Mouse (Mus musculus): ENCODE data around the gene Arhgap5. TPM values are rescaled to one million over a fixed set of nuclear protein-coding genes. Genes with fewer than 3 reads are reported as not detected.
A peak's percentile ranks its signal among the peaks of the same experiment; 100 is the strongest.
"Not testable (repeated sequence)": the region's sequence is repeated elsewhere in the genome, so short reads cannot be mapped to it uniquely, and the experiment has no call there.

Arhgap5 gene
- polyA plus RNA-seq, 1 experiment from 2014 or later, result 39.7 TPM

DNA sequence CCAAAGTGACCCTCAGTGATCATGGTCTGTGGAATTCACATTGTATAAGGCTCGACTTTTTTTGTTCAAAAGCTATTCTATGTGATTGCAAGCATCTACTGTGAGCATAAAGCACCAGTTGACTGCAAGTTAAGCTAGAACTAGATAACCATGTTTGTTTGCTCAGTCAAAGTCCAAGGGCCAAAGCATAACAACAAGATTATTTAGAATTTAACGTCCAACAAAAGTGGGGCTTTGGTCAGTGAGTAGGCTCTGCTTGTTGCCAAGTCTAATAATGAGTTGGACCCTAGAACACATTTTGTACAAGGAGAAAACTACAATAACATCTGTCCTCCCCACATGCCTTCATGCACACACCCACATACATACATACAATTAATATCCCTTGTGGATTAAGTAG is 69.6 kb downstream of the Arhgap5 start:
- WGBS, result 95% methylated on average over 2 of the region's 2 CpGs
- Histone ChIP-seq H3K36me3 (ENCODE audit: control insufficient read depth, insufficient read depth, low read length) (no peaks in the 10 kb centered on the region), H3K4me2 (ENCODE audit: low read length) (no peak overlapping the region), H3K9ac (ENCODE audit: low read length) (no peak overlapping the region), H3K4me1 (ENCODE audit: control insufficient read depth, insufficient read depth, low read length) (no peaks in the 10 kb centered on the region), H3K27ac (ENCODE audit: low read depth, low read length) (no peak overlapping the region), H3K9me3 (replicated peaks; ENCODE audit: control insufficient read depth, low read length) (no peaks in the 10 kb centered on the region), H3K4me3 (ENCODE audit: low read depth, low read length) (no peak overlapping the region), H3K27me3 (replicated peaks; ENCODE audit: control insufficient read depth, insufficient read depth, low read length) (no peaks in the 10 kb centered on the region)
- ATAC-seq (no peak), DNase-seq (ENCODE audit: low spot score) (no peak)

DNA sequence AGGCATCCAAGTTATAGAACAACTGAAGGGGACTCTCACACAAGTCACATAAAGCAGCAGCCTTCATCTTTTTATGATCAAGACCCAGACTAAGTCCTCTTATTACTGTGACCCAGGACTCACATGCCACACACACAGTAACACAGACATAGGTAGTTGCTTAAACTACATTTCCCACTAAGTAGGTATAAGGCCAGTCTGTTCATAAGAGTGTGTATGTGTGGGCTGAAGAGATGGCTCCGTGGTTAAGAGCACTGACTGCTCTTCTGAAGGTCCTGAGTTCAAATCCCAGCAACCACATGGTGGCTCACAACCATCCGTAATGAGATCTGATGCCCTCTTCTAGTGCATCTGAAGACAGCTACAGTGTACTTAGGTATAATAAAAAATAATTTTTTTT is 82.7 kb downstream of the Arhgap5 start:
- H3K9me3 ChIP-seq (replicated peaks; ENCODE audit: control insufficient read depth, low read length); H3K4me1 ChIP-seq (ENCODE audit: control insufficient read depth, insufficient read depth, low read length); H3K27ac ChIP-seq (ENCODE audit: low read depth, low read length); DNase-seq (ENCODE audit: low spot score); H3K9ac ChIP-seq (ENCODE audit: low read length); H3K4me2 ChIP-seq (ENCODE audit: low read length); H3K27me3 ChIP-seq (replicated peaks; ENCODE audit: control insufficient read depth, insufficient read depth, low read length); ATAC-seq; H3K4me3 ChIP-seq (ENCODE audit: low read depth, low read length); H3K36me3 ChIP-seq (ENCODE audit: control insufficient read depth, insufficient read depth, low read length): not testable (repeated sequence)
- 85% methylated on average over 2 of the region's 2 CpGs for WGBS

DNA sequence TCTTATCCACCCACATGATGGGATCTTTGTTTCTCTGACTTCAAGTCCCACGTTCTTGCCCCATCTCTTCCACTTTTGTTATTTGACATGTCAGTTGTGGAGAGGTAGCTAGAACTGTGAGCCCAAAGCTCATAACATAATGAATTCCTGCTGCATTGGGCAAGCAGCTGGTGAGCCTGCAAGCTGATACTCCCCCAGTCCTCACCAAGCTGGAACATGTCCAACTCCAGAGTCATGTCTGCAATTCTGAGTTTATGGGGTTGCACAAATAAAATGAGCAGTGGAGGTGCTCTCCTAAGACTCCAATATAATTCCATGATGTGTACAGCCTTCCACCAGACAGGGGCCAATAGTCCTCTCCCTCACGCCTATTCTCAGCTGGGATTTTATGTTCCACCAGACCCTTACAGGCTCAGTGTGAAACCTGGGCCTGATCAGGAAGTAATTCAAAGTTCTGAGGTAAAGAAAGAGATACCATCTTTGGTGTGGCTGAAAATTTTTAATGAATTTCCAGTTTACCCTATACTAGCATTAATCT is 83.8 kb downstream of the Arhgap5 start:
- Histone ChIP-seq H3K27ac (ENCODE audit: low read depth, low read length) (no peak overlapping the region), H3K4me1 (ENCODE audit: control insufficient read depth, insufficient read depth, low read length) (no peaks in the 10 kb centered on the region), H3K4me2 (ENCODE audit: low read length) (no peak overlapping the region), H3K4me3 (ENCODE audit: low read depth, low read length) (no peak overlapping the region), H3K9me3 (replicated peaks; ENCODE audit: control insufficient read depth, low read length) (no peaks in the 10 kb centered on the region), H3K36me3 (ENCODE audit: control insufficient read depth, insufficient read depth, low read length) (no peaks in the 10 kb centered on the region), H3K9ac (ENCODE audit: low read length) (no peak overlapping the region), H3K27me3 (replicated peaks; ENCODE audit: control insufficient read depth, insufficient read depth, low read length) (no peaks in the 10 kb centered on the region)
- 75% methylated on average over 2 of the region's 2 CpGs for WGBS
- DNase-seq (ENCODE audit: low spot score) (peak; percentile 57), ATAC-seq (no peak)

DNA sequence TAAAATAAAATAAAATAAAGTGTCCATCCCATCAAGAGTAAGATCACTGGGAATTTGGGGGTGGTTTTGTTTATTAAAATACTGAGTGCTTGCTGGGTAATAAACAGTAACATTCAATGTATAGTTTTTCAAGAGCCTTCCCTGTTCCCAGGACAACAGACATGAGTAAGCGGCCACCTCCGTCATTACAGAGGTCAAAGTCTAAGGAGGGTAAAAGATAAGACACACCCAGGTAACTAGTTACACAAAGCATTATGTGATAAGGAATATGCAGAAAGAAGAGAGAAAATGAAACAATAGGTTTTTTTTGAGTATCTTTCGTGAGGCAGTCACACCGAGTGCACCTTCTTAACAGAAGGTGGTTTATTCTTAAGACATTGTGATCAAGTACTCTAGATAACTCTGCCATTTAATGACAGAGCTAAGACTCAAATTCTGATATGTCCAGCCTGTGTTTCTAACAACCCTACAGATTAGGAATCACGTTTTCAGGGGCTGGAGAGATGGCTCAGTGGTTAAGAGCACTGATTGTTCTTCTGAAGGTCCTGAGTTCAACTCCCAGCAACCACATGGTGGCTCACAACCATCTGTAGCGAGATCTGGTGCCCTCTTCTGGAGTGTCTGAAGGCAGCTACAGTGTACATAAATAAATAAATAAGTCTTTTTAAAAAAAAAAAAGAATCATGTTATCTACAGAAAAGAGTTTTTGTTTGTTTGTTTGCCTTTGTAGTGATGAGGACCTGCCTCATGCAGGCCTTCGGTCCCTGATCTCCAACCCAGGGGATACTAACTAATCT is 91.8 kb downstream of the Arhgap5 start:
- no peak overlapping the region for H3K27ac ChIP-seq (ENCODE audit: low read depth, low read length)
- no peaks in the 10 kb centered on the region for H3K27me3 ChIP-seq (replicated peaks; ENCODE audit: control insufficient read depth, insufficient read depth, low read length)
- H3K36me3 ChIP-seq (ENCODE audit: control insufficient read depth, insufficient read depth, low read length), result no peaks in the 10 kb centered on the region
- 90% methylated on average over 7 of the region's 7 CpGs for WGBS
- no peak overlapping the region for H3K4me3 ChIP-seq (ENCODE audit: low read depth, low read length)
- no peaks in the 10 kb centered on the region for H3K9me3 ChIP-seq (replicated peaks; ENCODE audit: control insufficient read depth, low read length)
- no peak for ATAC-seq
- H3K4me1 ChIP-seq (ENCODE audit: control insufficient read depth, insufficient read depth, low read length), result no peaks in the 10 kb centered on the region
- no peak for DNase-seq (ENCODE audit: low spot score)
- H3K9ac ChIP-seq (ENCODE audit: low read length), result no peak overlapping the region
- H3K4me2 ChIP-seq (ENCODE audit: low read length), result no peak overlapping the region

- WGBS, result 20% methylated on average over 2 of the region's 2 CpGs
- Histone ChIP-seq H3K9ac (ENCODE audit: low read length) (peak overlapping the region; percentile 90; the same call in 1 of the 2 replicates), H3K4me1 (ENCODE audit: control insufficient read depth, insufficient read depth, low read length) (peaks cover 8% of the 10 kb centered on the region), H3K4me2 (ENCODE audit: low read length) (peak overlapping the region; percentile 65), H3K27ac (ENCODE audit: low read depth, low read length) (no peak overlapping the region), H3K4me3 (ENCODE audit: low read depth, low read length) (peak overlapping the region; percentile 73), H3K36me3 (ENCODE audit: control insufficient read depth, insufficient read depth, low read length) (no peaks in the 10 kb centered on the region), H3K27me3 (replicated peaks; ENCODE audit: control insufficient read depth, insufficient read depth, low read length) (no peaks in the 10 kb centered on the region), H3K9me3 (replicated peaks; ENCODE audit: control insufficient read depth, low read length) (no peaks in the 10 kb centered on the region)
- DNase-seq (ENCODE audit: low spot score), result peak; percentile 11
- ATAC-seq, result no peak
These were observed 98.7 kb downstream of the Arhgap5 start for GRCm38 (mm10) chr12:52602471-52602870.

DNA sequence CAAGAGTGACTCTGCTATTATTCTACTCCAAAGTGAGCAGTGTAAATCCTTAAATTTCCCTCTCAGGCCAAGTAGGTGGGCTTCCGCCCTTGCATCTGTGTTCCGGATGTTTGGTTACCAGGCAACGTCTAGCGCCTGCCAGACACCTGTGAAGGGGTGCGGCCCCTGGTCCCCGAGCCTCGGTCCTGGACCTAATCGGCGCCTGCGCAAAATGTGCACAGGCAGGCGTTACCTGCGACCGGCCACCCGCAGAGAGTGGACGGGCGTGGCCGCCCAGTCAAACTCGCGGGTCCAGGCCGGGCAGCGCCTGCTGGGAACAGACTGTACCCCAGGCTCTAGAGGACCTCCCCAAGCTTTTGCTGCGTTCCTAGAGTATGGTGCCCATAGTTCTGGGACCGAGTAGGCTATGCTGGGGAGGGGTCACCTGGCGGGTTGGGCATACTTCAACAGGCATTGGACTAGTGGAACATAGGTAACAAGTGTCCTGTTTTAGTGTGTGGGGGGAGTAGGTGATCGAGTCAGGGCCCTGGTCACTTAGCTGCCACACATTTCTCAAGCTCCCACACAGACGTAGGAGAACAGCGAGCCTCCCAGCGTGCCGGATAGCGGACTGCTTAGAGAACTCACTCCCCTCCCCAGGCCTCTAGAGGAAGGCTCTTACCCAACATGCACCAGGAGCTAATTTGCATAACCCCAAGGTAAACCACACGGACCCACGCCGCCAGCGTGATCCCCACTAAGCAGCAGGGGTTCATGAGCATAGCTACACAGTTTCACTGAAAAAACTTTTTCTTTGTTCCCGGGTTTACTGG is 99.3 kb downstream of the Arhgap5 start:
- Histone ChIP-seq H3K27me3 (replicated peaks; ENCODE audit: control insufficient read depth, insufficient read depth, low read length) (no peaks in the 10 kb centered on the region), H3K9ac (ENCODE audit: low read length) (peak overlapping the region; percentile 90), H3K4me2 (ENCODE audit: low read length) (peak overlapping the region; percentile 65), H3K27ac (ENCODE audit: low read depth, low read length) (peak overlapping the region; percentile 78), H3K4me1 (ENCODE audit: control insufficient read depth, insufficient read depth, low read length) (peaks cover 8% of the 10 kb centered on the region), H3K9me3 (replicated peaks; ENCODE audit: control insufficient read depth, low read length) (no peaks in the 10 kb centered on the region), H3K4me3 (ENCODE audit: low read depth, low read length) (peak overlapping the region; percentile 73), H3K36me3 (ENCODE audit: control insufficient read depth, insufficient read depth, low read length) (no peaks in the 10 kb centered on the region)
- WGBS, result under 1% methylated on average over 35 of the region's 35 CpGs
- peak; percentile 96 for DNase-seq (ENCODE audit: low spot score)
- ATAC-seq, result peak; percentile 88

- H3K9me3 ChIP-seq (replicated peaks; ENCODE audit: control insufficient read depth, low read length), result no peaks in the 10 kb centered on the region
- H3K9ac ChIP-seq (ENCODE audit: low read length), result peak overlapping the region; percentile 90
- H3K4me1 ChIP-seq (ENCODE audit: control insufficient read depth, insufficient read depth, low read length), result peaks cover 8% of the 10 kb centered on the region
- peak overlapping the region; percentile 65 for H3K4me2 ChIP-seq (ENCODE audit: low read length)
- under 1% methylated on average over 21 of the region's 21 CpGs for WGBS
- DNase-seq (ENCODE audit: low spot score) (peak; percentile 86), ATAC-seq (peak; percentile 87)
- H3K27me3 ChIP-seq (replicated peaks; ENCODE audit: control insufficient read depth, insufficient read depth, low read length), result no peaks in the 10 kb centered on the region
- H3K27ac ChIP-seq (ENCODE audit: low read depth, low read length), result peak overlapping the region; percentile 78
- no peaks in the 10 kb centered on the region for H3K36me3 ChIP-seq (ENCODE audit: control insufficient read depth, insufficient read depth, low read length)
- H3K4me3 ChIP-seq (ENCODE audit: low read depth, low read length), result peak overlapping the region; percentile 73
These were observed 100.0 kb downstream of the Arhgap5 start for GRCm38 (mm10) chr12:52603695-52604255.

GRCm38 (mm10) chr12:52604256-52604991 is 100.7 kb downstream of the Arhgap5 start:
- under 1% methylated on average over 33 of the region's 33 CpGs for WGBS
- Histone ChIP-seq H3K4me1 (ENCODE audit: control insufficient read depth, insufficient read depth, low read length) (peaks cover 8% of the 10 kb centered on the region), H3K4me2 (ENCODE audit: low read length) (peak overlapping the region; percentile 65), H3K9ac (ENCODE audit: low read length) (peak overlapping the region; percentile 90), H3K9me3 (replicated peaks; ENCODE audit: control insufficient read depth, low read length) (no peaks in the 10 kb centered on the region), H3K27me3 (replicated peaks; ENCODE audit: control insufficient read depth, insufficient read depth, low read length) (no peaks in the 10 kb centered on the region), H3K4me3 (ENCODE audit: low read depth, low read length) (peak overlapping the region; percentile 73), H3K27ac (ENCODE audit: low read depth, low read length) (peak overlapping the region; percentile 90), H3K36me3 (ENCODE audit: control insufficient read depth, insufficient read depth, low read length) (no peaks in the 10 kb centered on the region)
- DNase-seq (ENCODE audit: low spot score) (peak; percentile 96), ATAC-seq (peak; percentile 89)

Data from forebrain, embryonic 14.5 days (tissue).